Mouse (Mus musculus) thymus, adult 2 months (tissue): ENCODE measurements around the gene Tmod3. TPM values are rescaled to one million over a fixed set of nuclear protein-coding genes. Genes with fewer than 3 reads are reported as not detected.

ENCODE experiments used
- DNase-seq: peaks from one replicate; pipeline ENCODE4 v3.0.0; 2021
- H3K27ac ChIP-seq: fragments of 200-500 bp; 2 replicates; pipeline ENCODE4 v1.5.1; 2012; ENCODE audit warnings: low read length, control low read depth; ENCODE audit not compliant: control insufficient read depth, insufficient read depth
- H3K27me3 ChIP-seq: fragments of 200-500 bp; 2 replicates; pipeline ENCODE4 v1.6.1; 2012; ENCODE audit warnings: mild to moderate bottlenecking, low read length, moderate library complexity, mixed read lengths; ENCODE audit not compliant: control insufficient read depth, insufficient read depth
- H3K36me3 ChIP-seq: fragments of 200-500 bp; 2 replicates; pipeline ENCODE4 v1.6.1; 2012; ENCODE audit warnings: mild to moderate bottlenecking, low read length, moderate library complexity; ENCODE audit not compliant: control insufficient read depth, insufficient read depth
- H3K4me1 ChIP-seq: fragments of 200-500 bp; replicated peaks from 2 replicates; pipeline ENCODE4 v1.6.1; 2012; ENCODE audit warnings: low read length; ENCODE audit not compliant: control insufficient read depth, insufficient read depth
- H3K4me3 ChIP-seq: fragments of 200-500 bp; 2 replicates; pipeline ENCODE4 v1.5.1; 2012; ENCODE audit warnings: mild to moderate bottlenecking, low read length, control low read depth, moderate library complexity; ENCODE audit not compliant: control insufficient read depth, insufficient read depth
- CTCF ChIP-seq: fragments of 200-500 bp; IDR thresholded peaks from 2 replicates; pipeline ENCODE4 v1.5.1; 2012; ENCODE audit warnings: mild to moderate bottlenecking, control low read depth, low read length, moderate library complexity, borderline replicate concordance; ENCODE audit not compliant: control insufficient read depth, poor library complexity, insufficient read depth; ENCODE audit errors: extremely low read depth
- POLR2A ChIP-seq: fragments of 200-500 bp; IDR thresholded peaks from 2 replicates; pipeline ENCODE4 v1.6.1; 2012; ENCODE audit warnings: mild to moderate bottlenecking, low read length, control low read depth, moderate library complexity; ENCODE audit not compliant: control insufficient read depth, poor library complexity, insufficient read depth; ENCODE audit errors: extremely low read depth
- WGBS: fragments of 180-500 bp; shearing (Covaris S2); methylation state at CpG from one replicate; pipeline ENCODE4 v1.1.7; 2018; 5-methylcytosine and 5-hydroxymethylcytosine counted together
- polyA plus RNA-seq: library from polyadenylated mRNA; depleted of rRNA; stranded (reverse); fragments of >200 nt; gene quantifications from 2 replicates; pipeline ENCODE4 v1.2.3, GENCODE M21; 2012

Tmod3 gene
- polyA plus RNA-seq, 1 experiment = 32.0 TPM

GRCm38 (mm10) chr9:75597036-75597435 lies 37.6 kb upstream of the Tmod3 start:
- no peak for DNase-seq
- H3K4me1 ChIP-seq = no peaks in the 10 kb centered on the region
- 70% methylated on average over 13 of the region's 13 CpGs for WGBS
- H3K27me3 ChIP-seq = no peaks in the 10 kb centered on the region
- H3K36me3 ChIP-seq = no peaks in the 10 kb centered on the region
- TF ChIP-seq POLR2A (no peak), CTCF (no peak)
- no peak overlapping the region for H3K27ac ChIP-seq
- H3K4me3 ChIP-seq = no peak overlapping the region

GRCm38 (mm10) chr9:75593481-75593880 lies 34.0 kb upstream of the Tmod3 start:
- no peak for DNase-seq
- no peak overlapping the region for H3K4me3 ChIP-seq
- TF ChIP-seq CTCF = no peak
- TF ChIP-seq POLR2A = no peak
- no peak overlapping the region for H3K27ac ChIP-seq
- H3K4me1 ChIP-seq = no peaks in the 10 kb centered on the region
- H3K27me3 ChIP-seq = no peaks in the 10 kb centered on the region
- 89% methylated on average over 5 of the region's 5 CpGs for WGBS
- no peaks in the 10 kb centered on the region for H3K36me3 ChIP-seq

GRCm38 (mm10) chr9:75589850-75590790 lies 30.7 kb upstream of the Tmod3 start:
- H3K36me3 ChIP-seq = no peaks in the 10 kb centered on the region
- 93% methylated on average over 15 of the region's 15 CpGs for WGBS
- H3K4me1 ChIP-seq = no peaks in the 10 kb centered on the region
- DNase-seq = no peak
- H3K27me3 ChIP-seq = no peaks in the 10 kb centered on the region
- H3K27ac ChIP-seq = no peak overlapping the region
- H3K4me3 ChIP-seq = no peak overlapping the region
- TF ChIP-seq POLR2A (no peak), CTCF (no peak)

GRCm38 (mm10) chr9:75581694-75582350 lies 22.4 kb upstream of the Tmod3 start:
- no peaks in the 10 kb centered on the region for H3K4me1 ChIP-seq
- TF ChIP-seq CTCF (no peak), POLR2A (no peak)
- 46% methylated on average over 7 of the region's 7 CpGs for WGBS
- no peaks in the 10 kb centered on the region for H3K27me3 ChIP-seq
- peak; percentile 10 for DNase-seq
- no peak overlapping the region for H3K27ac ChIP-seq
- H3K4me3 ChIP-seq = no peak overlapping the region
- no peaks in the 10 kb centered on the region for H3K36me3 ChIP-seq

- H3K4me3 ChIP-seq = no peak overlapping the region
- no peaks in the 10 kb centered on the region for H3K4me1 ChIP-seq
- no peaks in the 10 kb centered on the region for H3K36me3 ChIP-seq
- H3K27ac ChIP-seq = no peak overlapping the region
- WGBS = 96% methylated on average over 6 of the region's 6 CpGs
- no peak for DNase-seq
- TF ChIP-seq POLR2A (no peak), CTCF (no peak)
- H3K27me3 ChIP-seq = no peaks in the 10 kb centered on the region
Observed at GRCm38 (mm10) chr9:75579321-75579720, 19.9 kb upstream of the Tmod3 start.

- TF ChIP-seq POLR2A (no peak), CTCF (no peak)
- no peak overlapping the region for H3K27ac ChIP-seq
- H3K27me3 ChIP-seq = no peaks in the 10 kb centered on the region
- H3K4me3 ChIP-seq = no peak overlapping the region
- no peaks in the 10 kb centered on the region for H3K36me3 ChIP-seq
- DNase-seq = no peak
- 97% methylated on average over 5 of the region's 5 CpGs for WGBS
- no peaks in the 10 kb centered on the region for H3K4me1 ChIP-seq
Observed at GRCm38 (mm10) chr9:75571036-75571942, 11.8 kb upstream of the Tmod3 start.
